Mouse (Mus musculus) forebrain, embryonic 11.5 days (tissue): ENCODE data around the gene Cdk6. TPM values are rescaled to one million over a fixed set of nuclear protein-coding genes. Genes with fewer than 3 reads are reported as not detected.

ENCODE experiments used
- polyA plus RNA-seq: library from polyadenylated mRNA; unstranded; fragments of >200 nt; fragmentation: Nextera tagmentation; extraction: Ambion mirVana; gene quantifications from 2 replicates; pipeline ENCODE4 v1.2.1, GENCODE M21; 2014

The Cdk6 gene
- polyA plus RNA-seq, 1 experiment from 2014 or later, result 21.3 TPM

Other genes with a start within 250 kb of the Cdk6 start
- 37.9 and 43.7 TPM in 2 replicates for gene Fam133b, start 202.3 kb downstream of the Cdk6 start, polyA plus RNA-seq
- 3.9 and 4.9 TPM in 2 replicates for gene 1700109H08Rik, start 230.1 kb downstream of the Cdk6 start, polyA plus RNA-seq